Mouse (Mus musculus): ENCODE measurements around the gene Rhebl1.

DNA sequence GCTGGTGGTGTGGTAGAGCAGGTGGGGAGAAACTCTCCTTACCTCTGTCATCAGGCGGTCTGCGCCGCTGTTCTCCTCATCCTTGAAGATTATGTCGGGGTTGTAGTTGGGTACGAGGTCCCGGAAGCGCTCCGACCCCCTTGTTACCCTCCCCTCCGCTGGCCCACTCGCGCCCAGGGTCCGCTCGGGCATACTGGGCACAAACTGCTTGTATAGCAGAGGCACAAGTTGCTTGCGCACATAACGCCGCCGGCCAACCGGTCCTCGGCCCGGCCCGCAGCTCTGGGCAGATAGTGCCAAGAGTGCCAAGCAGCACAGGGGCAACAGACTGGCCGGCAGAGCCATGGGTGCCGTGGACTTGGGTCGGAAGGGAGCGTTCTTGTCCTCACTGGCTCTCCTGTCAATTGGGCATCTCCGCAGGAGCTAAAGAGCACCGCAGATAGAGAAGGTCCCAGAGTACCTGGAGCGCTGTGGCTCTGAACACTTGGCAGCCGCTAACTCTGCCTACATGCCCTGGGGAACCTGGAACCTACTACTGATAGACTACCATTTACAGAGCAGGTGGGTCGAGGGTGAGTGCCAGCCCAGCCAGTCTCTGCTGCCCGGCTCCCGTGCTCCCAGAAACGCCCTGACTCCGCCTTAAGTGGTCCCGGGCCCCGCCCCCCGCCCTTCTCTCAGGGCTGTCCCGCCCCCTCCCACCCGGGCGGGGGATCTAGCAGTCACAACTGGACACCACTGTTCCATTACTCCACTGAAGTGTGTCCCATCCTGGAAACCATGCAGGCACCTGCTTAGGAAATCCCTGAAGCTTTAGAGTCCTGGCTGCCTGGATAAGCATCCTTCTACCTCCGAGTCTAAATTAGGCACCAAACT is 3.8 kb upstream of the Rhebl1 start, which contains the start of gene Dhh:
- no peak for TF ChIP-seq CTCF (IDR thresholded peaks at IDR 0.05; ENCODE audit: borderline replicate concordance, extremely low read depth, insufficient read depth, insufficient read length)
- TF ChIP-seq POLR2A (IDR thresholded peaks at IDR 0.05; ENCODE audit: borderline replicate concordance, extremely low read depth, insufficient read depth, insufficient read length, poor library complexity, severe bottlenecking): no peak
